Mouse (Mus musculus) intestine, embryonic 16.5 days (tissue): ENCODE results near the gene Surf1. TPM values are rescaled to one million over a fixed set of nuclear protein-coding genes. Genes with fewer than 3 reads are reported as not detected.
A peak's percentile ranks its signal among the peaks of the same experiment; 100 is the strongest.

Source experiments
- ATAC-seq: fragments of 200-750 bp; cut with Nextera tagmentation; 2 replicates; pipeline ENCODE4 v1.8.0; 2017; ENCODE audit warnings: moderate TSS enrichment, moderate library complexity
- H3K27ac ChIP-seq: fragments of 300-500 bp; sonication (generic); 2 replicates; pipeline ENCODE4 v1.5.1; 2014; ENCODE audit warnings: mild to moderate bottlenecking, low read length
- H3K27me3 ChIP-seq: fragments of 300-500 bp; sonication (generic); replicated peaks from 2 replicates; pipeline ENCODE4 v1.6.1; 2014; ENCODE audit warnings: low read length, control low read depth, mixed read lengths; ENCODE audit not compliant: control insufficient read depth, insufficient read depth
- H3K36me3 ChIP-seq: fragments of 300-500 bp; sonication (generic); 2 replicates; pipeline ENCODE4 v1.6.1; 2014; ENCODE audit warnings: low read length, control low read depth; ENCODE audit not compliant: control insufficient read depth, insufficient read depth
- H3K4me1 ChIP-seq: fragments of 300-500 bp; sonication (generic); 2 replicates; pipeline ENCODE4 v1.6.1; 2014; ENCODE audit warnings: low read length, control low read depth, mixed read lengths; ENCODE audit not compliant: control insufficient read depth, insufficient read depth
- H3K4me2 ChIP-seq: fragments of 300-500 bp; sonication (generic); 2 replicates; pipeline ENCODE4 v1.6.1; 2014; ENCODE audit warnings: low read depth, low read length, control low read depth
- H3K4me3 ChIP-seq: fragments of 300-500 bp; sonication (generic); 2 replicates; pipeline ENCODE4 v1.5.1; 2014; ENCODE audit warnings: mild to moderate bottlenecking, low read length
- H3K9ac ChIP-seq: fragments of 300-500 bp; sonication (generic); 2 replicates; pipeline ENCODE4 v1.6.1; 2014; ENCODE audit warnings: low read depth, low read length
- H3K9me3 ChIP-seq: fragments of 300-500 bp; sonication (generic); 2 replicates; pipeline ENCODE4 v1.6.1; 2016; ENCODE audit warnings: low read length, control low read depth; ENCODE audit not compliant: control insufficient read depth
- WGBS: fragments of 180-500 bp; shearing (Covaris S2); extraction: QIAGEN DNeasy Blood & Tissue Kit; methylation state at CpG from one replicate; pipeline ENCODE4 v1.1.7; 2014; 5-methylcytosine and 5-hydroxymethylcytosine counted together
- polyA plus RNA-seq: library from polyadenylated mRNA; unstranded; fragments of >200 nt; fragmentation: Nextera tagmentation; extraction: Ambion mirVana; gene quantifications from 2 replicates; pipeline ENCODE4 v1.2.1, GENCODE M21; 2015

Gene Surf1
- polyA plus RNA-seq, 1 experiment from 2014 or later = 83.5 TPM

DNA sequence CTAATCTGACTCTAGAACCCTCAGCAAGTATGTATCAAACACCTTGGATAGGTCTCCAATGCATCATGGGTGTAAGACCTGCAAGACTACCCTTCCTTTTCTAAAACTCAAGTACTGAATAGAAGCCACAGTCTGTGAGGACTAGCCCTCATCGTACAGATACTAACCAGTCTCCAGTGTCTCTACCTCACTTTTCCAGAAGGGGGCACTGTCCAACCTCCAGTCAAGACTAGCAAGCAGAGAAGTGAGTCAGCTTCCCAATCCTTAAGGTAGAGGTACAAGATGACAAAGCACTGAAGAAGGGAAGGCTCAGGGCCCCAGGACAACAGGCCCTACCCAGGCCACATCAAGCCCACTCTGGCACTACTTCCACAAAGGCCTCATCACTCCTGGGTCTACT, 14.1 kb upstream of the Surf1 start:
- 48% methylated on average over 1 of the region's 1 CpGs for WGBS
- H3K9me3 ChIP-seq = no peaks in the 10 kb centered on the region
- peak overlapping the region; percentile 11; the same call in 1 of the 2 replicates for H3K4me3 ChIP-seq
- no peak overlapping the region for H3K4me2 ChIP-seq
- peaks cover 25% of the 10 kb centered on the region for H3K4me1 ChIP-seq
- H3K36me3 ChIP-seq = peaks cover 11% of the 10 kb centered on the region
- no peaks in the 10 kb centered on the region for H3K27me3 ChIP-seq
- no peak overlapping the region for H3K9ac ChIP-seq
- no peak for ATAC-seq
- H3K27ac ChIP-seq = no peak overlapping the region

DNA sequence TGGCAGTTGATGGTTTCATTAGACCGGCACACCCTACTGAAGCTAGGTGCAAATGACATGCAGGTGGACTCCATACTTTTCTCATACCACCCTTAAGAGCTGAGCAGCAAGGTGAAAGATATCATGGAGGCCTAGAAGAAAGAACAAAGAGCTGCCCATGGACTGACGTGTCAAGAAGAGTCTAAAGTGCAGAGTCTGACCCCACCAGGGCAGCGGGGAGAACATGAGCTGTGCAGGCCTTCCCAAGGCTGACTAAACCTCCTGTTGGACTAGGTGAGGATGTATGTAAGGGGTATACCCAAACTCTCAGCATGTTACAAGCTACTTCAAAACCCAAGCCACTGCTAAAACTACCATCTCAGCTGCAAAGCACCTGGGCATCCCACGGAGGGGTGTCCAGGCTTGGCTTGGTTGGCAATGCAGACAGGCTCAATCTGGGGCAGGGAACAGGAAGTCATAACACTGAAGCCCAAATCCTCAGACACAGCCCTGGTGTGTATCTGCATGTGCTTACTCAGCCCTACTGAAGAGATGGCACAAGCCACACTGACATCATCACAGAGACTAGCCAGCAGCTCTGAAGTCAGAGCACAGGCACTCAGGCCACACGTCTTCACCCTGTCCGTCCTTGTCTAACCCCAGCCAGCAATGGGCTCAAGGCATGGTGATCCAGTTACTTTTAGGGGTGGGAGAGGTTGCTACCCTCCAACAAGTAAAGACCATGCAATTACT, 11.6 kb upstream of the Surf1 start:
- WGBS = 89% methylated on average over 6 of the region's 6 CpGs

DNA sequence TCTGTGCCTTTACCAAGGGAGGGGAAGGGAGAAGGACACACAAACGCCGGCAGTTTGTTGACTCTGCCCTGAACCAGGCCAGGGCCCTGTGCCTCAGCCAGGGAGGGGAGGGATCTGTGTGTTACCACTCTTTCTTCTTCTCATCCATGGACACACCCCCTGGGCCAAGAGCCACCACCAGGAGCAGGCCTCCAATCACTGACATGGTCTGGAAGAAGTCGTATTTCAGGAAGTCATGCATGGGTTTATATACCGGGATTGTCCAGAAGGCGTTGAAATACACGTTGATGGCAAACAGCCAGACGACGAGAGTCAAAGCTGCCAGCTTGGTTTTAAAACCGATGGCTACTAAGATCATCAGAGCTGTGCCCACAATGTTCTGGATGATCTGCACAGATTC, 5.5 kb upstream of the Surf1 start:
- WGBS = 67% methylated on average over 9 of the region's 9 CpGs
- Histone ChIP-seq H3K36me3 (peaks cover 34% of the 10 kb centered on the region), H3K9me3 (no peaks in the 10 kb centered on the region), H3K4me2 (no peak overlapping the region), H3K9ac (no peak overlapping the region), H3K27ac (no peak overlapping the region), H3K27me3 (no peaks in the 10 kb centered on the region), H3K4me3 (no peak overlapping the region), H3K4me1 (peaks cover 16% of the 10 kb centered on the region)
- no peak; the same call in 1 of the 2 replicates for ATAC-seq

More for the DNA sequence above, 11.6 kb upstream of the Surf1 start:
- Histone ChIP-seq H3K4me3 (no peak overlapping the region), H3K9ac (no peak overlapping the region), H3K4me1 (peaks cover 25% of the 10 kb centered on the region), H3K27ac (peak overlapping the region; percentile 17; the same call in 1 of the 2 replicates), H3K27me3 (no peaks in the 10 kb centered on the region), H3K36me3 (peaks cover 18% of the 10 kb centered on the region), H3K9me3 (no peaks in the 10 kb centered on the region), H3K4me2 (no peak overlapping the region)
- 0 out of 2 replicates have a peak, but pooled peaks have one; percentile 31 for ATAC-seq

DNA sequence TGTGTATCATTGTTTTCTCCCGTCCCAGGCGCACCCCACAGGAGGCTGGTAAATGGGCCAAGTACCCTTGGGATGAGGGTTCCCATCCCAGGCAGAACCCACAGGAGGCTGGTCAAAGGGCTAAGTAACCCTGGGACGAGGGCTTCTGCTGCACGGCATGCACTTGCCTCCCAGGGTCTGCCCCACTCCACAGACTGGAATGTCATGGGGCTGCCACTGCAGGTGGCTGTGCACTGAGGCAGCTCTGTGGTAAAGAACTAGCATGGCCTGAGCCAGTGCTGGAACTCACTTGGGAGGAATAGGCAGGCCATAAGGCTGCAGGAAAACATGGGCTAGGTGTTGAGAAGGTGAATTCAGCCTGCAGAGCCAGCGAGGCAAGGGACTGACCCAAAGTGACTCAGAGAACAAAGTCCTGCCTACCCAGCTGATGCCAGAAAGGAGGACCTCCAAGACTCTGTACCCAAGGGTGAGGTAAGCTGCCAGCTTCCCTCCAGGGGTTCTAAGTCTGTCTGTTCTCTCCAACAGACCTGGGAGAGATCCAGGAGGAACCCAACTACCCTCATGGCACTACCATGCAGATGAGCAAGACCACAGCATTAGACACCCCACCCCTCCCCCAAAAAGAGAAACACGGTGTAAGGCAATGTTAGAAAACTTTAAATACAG, 4.0 kb upstream of the Surf1 start:
- no peak for ATAC-seq
- H3K4me2 ChIP-seq = no peak overlapping the region
- WGBS = 81% methylated on average over 6 of the region's 6 CpGs
- H3K27me3 ChIP-seq = no peaks in the 10 kb centered on the region
- no peaks in the 10 kb centered on the region for H3K9me3 ChIP-seq
- H3K27ac ChIP-seq = no peak overlapping the region
- peaks cover 21% of the 10 kb centered on the region for H3K4me1 ChIP-seq
- no peak overlapping the region for H3K9ac ChIP-seq
- H3K36me3 ChIP-seq = peaks cover 25% of the 10 kb centered on the region
- H3K4me3 ChIP-seq = no peak overlapping the region

DNA sequence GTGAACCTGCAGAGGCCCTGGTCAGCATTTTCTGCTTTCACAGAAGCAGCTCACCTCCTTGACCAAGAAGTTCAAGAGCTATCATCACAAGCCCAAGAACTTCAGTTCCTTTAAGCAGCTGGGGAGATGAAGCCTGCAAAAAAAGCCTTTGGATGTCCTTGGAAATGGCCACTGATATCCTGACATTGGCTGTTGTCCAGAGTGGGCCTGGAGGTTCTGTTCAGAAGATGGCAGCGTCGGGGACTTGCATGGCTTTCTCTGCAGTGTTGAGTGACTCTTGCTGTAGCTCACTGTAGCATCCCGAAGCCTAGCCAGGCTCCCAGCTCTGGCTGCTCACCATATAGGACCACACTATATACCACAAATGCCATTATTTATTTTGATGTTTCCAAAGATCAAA, 3.4 kb upstream of the Surf1 start:
- no peak overlapping the region for H3K9ac ChIP-seq
- no peak for ATAC-seq
- peaks cover 25% of the 10 kb centered on the region for H3K36me3 ChIP-seq
- peaks cover 27% of the 10 kb centered on the region for H3K4me1 ChIP-seq
- no peak overlapping the region for H3K4me2 ChIP-seq
- H3K27ac ChIP-seq = no peak overlapping the region
- no peaks in the 10 kb centered on the region for H3K9me3 ChIP-seq
- WGBS = 81% methylated on average over 3 of the region's 3 CpGs
- no peaks in the 10 kb centered on the region for H3K27me3 ChIP-seq
- no peak overlapping the region for H3K4me3 ChIP-seq

DNA sequence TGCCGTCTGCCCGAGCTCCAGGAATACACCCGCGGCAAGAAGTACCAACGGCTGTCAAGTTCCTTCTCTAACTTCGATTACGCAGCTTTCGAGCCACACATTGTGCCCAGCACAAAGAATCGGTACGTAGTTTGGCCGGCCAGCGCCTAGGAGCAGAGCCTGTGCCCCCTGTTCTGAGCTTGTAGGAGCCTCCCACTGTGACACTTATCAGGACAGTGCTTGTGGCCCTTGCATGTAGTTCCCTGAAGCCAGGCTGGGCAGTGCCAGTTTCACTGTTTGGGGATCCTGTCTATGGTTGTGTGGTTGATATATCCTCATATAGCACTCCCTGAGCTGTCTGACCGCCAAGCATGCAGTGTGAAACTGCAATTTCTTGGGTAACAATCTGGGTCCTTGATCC, 408 bp upstream of the Surf1 start:
- ATAC-seq = peak; percentile 8
- H3K9ac ChIP-seq = peak overlapping the region; percentile 89
- H3K4me1 ChIP-seq = peaks cover 36% of the 10 kb centered on the region

DNA sequence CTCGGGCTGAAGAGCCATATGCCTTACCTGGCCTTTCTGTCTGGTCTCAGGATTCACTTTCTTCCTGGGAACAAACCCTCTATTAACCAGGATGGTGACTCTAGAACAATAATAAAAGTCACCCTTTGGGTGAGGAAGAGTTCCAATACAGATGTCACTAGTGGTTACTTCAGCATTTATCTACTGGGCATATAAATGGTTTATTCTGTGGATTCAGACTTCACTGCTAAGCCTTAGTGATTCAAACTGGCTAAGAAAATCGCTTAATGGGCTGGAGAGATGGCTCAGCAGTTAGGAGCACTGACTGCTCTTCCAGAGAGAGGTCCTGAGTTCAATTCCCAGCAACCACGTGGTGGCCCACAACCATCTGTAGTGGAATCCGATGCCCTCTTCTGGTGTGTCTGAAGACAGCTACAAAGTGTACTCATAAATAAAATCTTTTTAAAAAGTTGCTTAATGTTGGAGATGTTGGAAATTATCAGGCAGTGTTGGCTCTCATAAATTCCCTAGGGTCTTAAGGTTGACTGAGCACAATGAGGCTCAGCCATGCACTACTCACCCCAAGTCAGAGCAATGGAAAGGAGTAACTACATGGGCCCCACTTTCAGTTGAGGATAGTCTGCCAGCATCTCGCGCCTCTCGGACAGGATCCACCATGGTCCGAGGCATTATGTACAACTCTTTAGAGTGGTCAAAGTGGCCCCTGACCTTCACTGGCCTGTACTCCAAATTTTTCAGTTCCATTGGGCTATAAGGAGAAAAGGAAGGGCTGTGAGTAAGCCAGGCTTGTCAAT, 2.0 kb downstream of the Surf1 start:
- 0 out of 2 replicates have a peak overlapping the region, but pooled peaks have one; percentile 92 for H3K4me2 ChIP-seq
- no peaks in the 10 kb centered on the region for H3K27me3 ChIP-seq
- no peaks in the 10 kb centered on the region for H3K9me3 ChIP-seq
- WGBS = 55% methylated on average over 8 of the region's 8 CpGs
- peaks cover 36% of the 10 kb centered on the region for H3K4me1 ChIP-seq
- H3K4me3 ChIP-seq = 0 out of 2 replicates have a peak overlapping the region, but pooled peaks have one; percentile 89
- no peak for ATAC-seq
- peaks cover 21% of the 10 kb centered on the region for H3K36me3 ChIP-seq
- peak overlapping the region; percentile 89; the same call in 1 of the 2 replicates for H3K9ac ChIP-seq
- H3K27ac ChIP-seq = no peak overlapping the region

More for the DNA sequence above, 408 bp upstream of the Surf1 start:
- 1% methylated on average over 13 of the region's 13 CpGs for WGBS
- Histone ChIP-seq H3K4me3 (peak overlapping the region; percentile 89), H3K27me3 (no peaks in the 10 kb centered on the region), H3K4me2 (peak overlapping the region; percentile 92), H3K9me3 (no peaks in the 10 kb centered on the region), H3K27ac (peak overlapping the region; percentile 88), H3K36me3 (peaks cover 36% of the 10 kb centered on the region)

DNA sequence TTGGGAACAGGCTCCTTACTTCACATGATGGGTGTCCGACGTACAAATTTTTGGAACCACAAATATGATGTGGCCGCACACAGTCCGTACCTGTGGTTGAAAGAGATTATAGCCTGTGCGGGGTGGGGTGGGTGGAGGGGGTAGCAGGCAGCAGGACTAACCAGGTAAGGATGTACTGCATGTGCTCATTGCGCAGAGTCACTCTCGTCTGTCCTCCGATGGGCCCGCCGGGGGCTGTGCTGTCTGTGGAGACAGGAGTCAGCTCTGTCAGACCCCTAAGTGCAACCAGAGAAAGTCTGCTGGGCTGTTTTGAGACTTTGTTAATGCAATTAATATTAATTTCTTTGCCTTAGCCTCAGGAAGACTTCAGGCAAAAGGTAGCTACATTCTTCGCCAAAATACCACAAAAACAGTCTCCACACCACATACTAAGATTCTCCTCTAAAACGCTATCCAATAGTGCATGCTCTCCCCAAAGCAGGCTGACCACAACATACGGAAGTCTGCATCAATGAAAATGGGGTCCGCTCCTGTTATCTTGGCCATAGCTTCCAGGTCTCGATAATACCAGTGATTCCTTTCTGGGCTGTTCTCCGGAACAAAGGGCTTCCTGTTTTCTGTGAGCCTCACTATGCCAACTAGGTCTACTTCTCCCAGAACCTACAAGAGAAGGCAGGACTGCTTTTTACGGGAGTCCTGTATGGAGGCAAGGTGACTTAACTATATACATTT, 2.7 kb downstream of the Surf1 start:
- H3K27me3 ChIP-seq = no peaks in the 10 kb centered on the region
- H3K27ac ChIP-seq = no peak overlapping the region
- no peak overlapping the region for H3K4me2 ChIP-seq
- H3K4me3 ChIP-seq = no peak overlapping the region
- ATAC-seq = no peak
- WGBS = 76% methylated on average over 17 of the region's 17 CpGs
- H3K36me3 ChIP-seq = peaks cover 18% of the 10 kb centered on the region
- no peaks in the 10 kb centered on the region for H3K9me3 ChIP-seq
- peaks cover 43% of the 10 kb centered on the region for H3K4me1 ChIP-seq
- no peak overlapping the region for H3K9ac ChIP-seq
